Mouse (Mus musculus) lung, postnatal 36 days (tissue): ENCODE results near the gene Bad.
"Not testable (repeated sequence)": the region's sequence is repeated elsewhere in the genome, so short reads cannot be mapped to it uniquely, and the experiment has no call there.

ENCODE experiments used
- DNase-seq: peaks from one replicate; pipeline ENCODE4 v3.0.0; 2022; ENCODE audit warnings: mixed read lengths

Gene Bad

GRCm38 (mm10) chr19:6987061-6987903, 45.6 kb downstream of the Bad start, which contains the start of gene Vegfb:
TSS of gene Vegfb (minus strand) at chr19:6987651.
- peak; percentile 55 for DNase-seq

GRCm38 (mm10) chr19:6987904-6988285, 46.2 kb downstream of the Bad start:
- no peak for DNase-seq

GRCm38 (mm10) chr19:6989251-6989650, 47.6 kb downstream of the Bad start:
- no peak for DNase-seq

GRCm38 (mm10) chr19:6990712-6991111, 49.1 kb downstream of the Bad start:
- no peak for DNase-seq

- not testable (repeated sequence) for DNase-seq
Measured at GRCm38 (mm10) chr19:6991166-6991565, 49.5 kb downstream of the Bad start.

GRCm38 (mm10) chr19:6992011-6992858, 50.6 kb downstream of the Bad start, which contains the start of gene Dnajc4:
TSS of gene Dnajc4 (minus strand) at chr19:6992572.
- peak; percentile 99 for DNase-seq

- DNase-seq, result no peak
Measured at GRCm38 (mm10) chr19:6993011-6993770, 51.5 kb downstream of the Bad start.

- no peak for DNase-seq
Measured at GRCm38 (mm10) chr19:6994002-6994401, 52.3 kb downstream of the Bad start.

GRCm38 (mm10) chr19:6994489-6994888, 52.8 kb downstream of the Bad start:
- DNase-seq, result no peak

GRCm38 (mm10) chr19:6995255-6995991, 53.8 kb downstream of the Bad start:
- no peak for DNase-seq

GRCm38 (mm10) chr19:6996006-6996405, 54.3 kb downstream of the Bad start, which contains the start of the genes Nudt22 and Trpt1:
TSS of gene Nudt22 (minus strand) at chr19:6996117.
TSS of gene Trpt1 (plus strand) at chr19:6996131.
- DNase-seq, result peak; percentile 96

GRCm38 (mm10) chr19:6997721-6998290, 56.1 kb downstream of the Bad start:
- DNase-seq, result no peak

- DNase-seq, result no peak
Measured at GRCm38 (mm10) chr19:6999360-7000063, 57.9 kb downstream of the Bad start.
